Mouse (Mus musculus) ES-Bruce4 (cell line): Measurements from ENCODE around the gene E2f8.

Experiments
- CTCF ChIP-seq: IDR thresholded peaks from one replicate; pipeline ENCODE4 v1.8.1; 2011; ENCODE audit warnings: low read depth, low read length
- EP300 ChIP-seq: IDR thresholded peaks from 2 replicates; pipeline ENCODE4 v1.6.1; 2011; ENCODE audit warnings: low read depth, low read length; ENCODE audit not compliant: insufficient read depth
- POLR2A ChIP-seq: IDR thresholded peaks from one replicate; pipeline ENCODE4 v1.8.1; 2011; ENCODE audit warnings: low read length; ENCODE audit not compliant: insufficient read depth

DNA sequence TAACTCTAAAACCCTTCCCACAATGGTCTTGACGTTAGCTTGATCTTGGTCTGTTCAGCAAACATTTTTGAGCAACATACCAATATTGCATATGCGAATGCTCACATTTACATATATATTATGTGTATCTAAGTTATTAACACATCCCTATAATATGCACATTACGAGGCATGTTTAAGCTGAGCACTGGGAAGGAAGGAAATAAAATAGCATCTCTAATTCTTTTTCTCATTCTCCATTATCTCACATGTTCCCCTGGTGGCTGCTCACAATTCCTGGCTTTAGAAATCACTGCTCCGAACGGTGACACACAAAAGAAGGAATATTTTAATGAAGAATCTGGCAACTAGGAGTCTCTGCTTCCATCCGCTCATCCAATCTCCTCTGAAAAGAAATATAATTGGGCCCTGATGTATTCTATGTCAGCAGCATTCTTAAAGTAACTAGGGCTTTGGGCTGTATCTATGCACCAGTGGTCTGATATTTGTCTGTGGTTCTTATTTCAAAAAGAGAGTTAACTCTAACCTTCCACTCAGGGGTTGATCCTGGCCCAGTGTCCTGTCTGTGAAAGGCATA, 29.8 kb downstream of the E2f8 start:
- TF ChIP-seq CTCF (no peak), POLR2A (no peak), EP300 (no peak)
